Mouse (Mus musculus): ENCODE data around the gene Ecpas.

DNA sequence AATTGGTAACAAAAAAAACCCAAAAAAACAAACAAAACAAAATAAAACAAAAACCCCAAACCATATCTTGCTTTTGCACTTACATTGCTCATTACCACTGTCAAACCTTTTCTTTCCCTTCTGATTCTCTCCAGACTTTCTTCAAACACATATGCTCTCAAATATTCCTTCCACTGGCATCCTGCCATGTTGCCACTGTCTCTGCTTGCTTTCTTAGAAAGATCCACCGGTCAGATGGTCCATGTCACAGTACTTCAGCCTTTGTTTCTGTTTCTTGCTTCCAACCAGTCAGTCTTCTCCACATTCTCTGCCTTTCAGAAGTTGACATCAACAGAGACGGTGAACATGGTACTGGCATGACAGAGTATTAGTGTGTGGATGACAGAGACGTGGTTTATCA, 125.9 kb downstream of the Ecpas start:
- no peak for TF ChIP-seq POLR2A (IDR thresholded peaks at IDR 0.05; ENCODE audit: borderline replicate concordance, control insufficient read depth, low read depth, low read length)
- TF ChIP-seq CTCF (IDR thresholded peaks at IDR 0.05; ENCODE audit: control insufficient read depth, insufficient read depth, low read length), result no peak
